Mouse (Mus musculus): ENCODE data around the gene Otub1.
A peak's percentile ranks its signal among the peaks of the same experiment; 100 is the strongest.

Otub1 gene

GRCm38 (mm10) chr19:7209907-7210646 is 4.0 kb upstream of the Otub1 start:
- DNase-seq (ENCODE audit: low spot score in 2 of 2) = no peak

DNA sequence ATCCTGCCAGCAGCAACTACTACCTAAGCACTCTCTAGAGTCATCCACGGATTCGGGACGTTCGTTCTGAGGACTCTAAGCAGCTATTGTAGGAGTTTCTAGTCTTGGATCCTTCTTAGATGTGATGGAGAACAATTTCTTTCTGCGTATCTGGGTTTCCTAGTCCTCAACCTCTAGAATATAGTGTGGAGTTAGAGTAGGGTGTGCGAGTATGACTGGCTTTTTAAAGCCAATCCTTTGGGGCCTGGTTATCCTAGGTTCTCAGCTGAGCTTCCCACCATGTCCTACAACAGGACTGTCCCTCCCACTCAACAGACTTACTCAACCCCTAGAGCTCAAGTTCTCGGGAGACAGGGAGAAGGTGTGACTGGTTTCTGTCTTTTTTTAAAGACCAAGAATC is 790 bp downstream of the Otub1 start:
- DNase-seq (ENCODE audit: low spot score in 2 of 2) = no peak

- no peak for DNase-seq (ENCODE audit: low spot score in 2 of 2)
Measured at GRCm38 (mm10) chr19:7204898-7205297, 1.2 kb downstream of the Otub1 start.

GRCm38 (mm10) chr19:7200427-7200826 is 5.7 kb downstream of the Otub1 start:
- DNase-seq (ENCODE audit: low spot score in 2 of 2) = no peak

- no peak for DNase-seq (ENCODE audit: low spot score in 2 of 2)
Measured at GRCm38 (mm10) chr19:7199089-7199488, 7.0 kb downstream of the Otub1 start.

DNA sequence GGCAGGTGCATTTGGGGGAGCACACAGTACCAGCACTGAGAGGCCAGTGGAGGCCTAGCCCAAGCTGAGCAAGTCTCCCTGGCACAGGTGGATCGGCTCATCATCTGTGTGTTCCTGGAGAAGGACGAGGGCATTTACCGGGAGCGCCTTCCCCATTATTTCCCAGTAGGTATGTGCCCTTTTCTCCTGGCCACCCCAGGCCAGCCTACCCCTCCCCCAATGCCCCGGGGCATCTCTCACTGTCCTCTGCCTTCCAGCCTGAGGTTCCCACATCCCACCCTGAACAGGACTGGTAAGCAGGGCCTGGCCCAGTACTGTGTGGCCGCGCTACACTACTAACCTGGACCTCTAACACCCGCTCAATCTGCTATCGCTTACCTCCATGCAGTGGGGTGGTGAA is 8.7 kb downstream of the Otub1 start:
- DNase-seq (ENCODE audit: low spot score in 2 of 2) = no peak

DNA sequence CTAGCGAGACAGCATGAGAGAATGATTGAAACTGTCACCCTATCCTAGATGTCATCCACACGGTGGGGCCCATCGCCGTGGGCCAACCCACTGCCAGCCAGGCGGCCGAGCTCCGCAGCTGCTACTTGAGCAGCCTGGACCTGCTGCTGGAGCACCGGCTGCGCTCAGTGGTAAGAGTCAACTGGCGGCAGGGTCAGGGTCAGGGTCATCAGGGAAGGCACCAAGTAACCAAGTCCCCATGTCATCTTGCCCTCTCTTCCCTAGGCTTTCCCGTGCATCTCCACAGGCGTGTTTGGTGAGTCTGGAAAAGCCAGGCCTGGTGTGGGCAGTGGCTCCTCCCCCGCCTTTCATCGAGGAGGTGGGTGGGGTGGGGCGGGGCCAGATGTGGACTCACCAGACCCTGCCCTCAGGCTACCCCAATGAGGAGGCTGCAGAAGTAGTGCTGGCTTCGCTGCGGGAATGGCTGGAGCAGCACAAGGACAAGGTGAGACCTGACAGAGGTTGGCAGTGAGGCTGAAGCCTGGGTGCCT is 9.3 kb downstream of the Otub1 start:
- no peak for DNase-seq (ENCODE audit: low spot score in 2 of 2)

GRCm38 (mm10) chr19:7195900-7196728 is 10.0 kb downstream of the Otub1 start:
- DNase-seq (ENCODE audit: low spot score in 2 of 2) = no peak

DNA sequence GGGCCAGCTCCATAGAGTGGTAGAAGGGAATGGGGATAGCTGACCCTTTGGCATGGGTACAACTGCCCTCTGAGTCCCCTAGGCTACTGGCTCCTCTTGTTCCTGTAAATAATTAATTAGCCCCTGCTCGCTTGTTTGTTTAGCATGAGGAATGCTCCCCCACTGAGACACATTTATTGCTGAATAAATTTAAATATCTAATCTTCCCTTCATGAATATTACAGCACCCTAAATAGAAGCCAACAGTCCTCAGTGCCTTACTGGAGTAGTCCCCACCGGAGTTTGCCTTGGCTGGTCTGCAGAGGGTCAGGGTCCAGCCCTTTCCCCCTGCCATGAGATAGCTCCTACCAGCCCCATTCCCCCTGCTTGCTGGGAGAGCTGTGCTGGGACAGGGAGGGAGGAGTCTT is 13.6 kb downstream of the Otub1 start:
- no peak for DNase-seq (ENCODE audit: low spot score in 2 of 2)

DNA sequence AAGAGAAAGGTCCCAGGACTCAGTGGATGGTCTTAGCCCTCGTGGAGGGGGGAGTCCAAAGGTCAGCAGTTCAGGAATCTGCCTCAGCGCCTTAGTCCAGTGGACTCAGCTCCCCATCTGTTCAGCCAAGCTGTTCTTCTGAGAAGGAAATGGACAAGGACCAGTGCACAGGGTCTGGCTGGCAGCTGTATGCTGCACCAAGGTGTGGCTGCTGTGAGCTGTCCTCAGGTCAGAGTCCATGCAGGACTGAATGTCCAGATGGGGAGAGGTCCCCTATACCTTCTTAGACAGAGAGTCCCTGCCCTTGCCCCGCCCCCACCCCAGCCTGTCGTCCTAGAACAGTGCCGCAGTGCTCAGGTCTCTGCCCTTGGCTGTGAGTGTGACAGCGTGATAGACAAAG is 14.5 kb downstream of the Otub1 start:
- no peak for DNase-seq (ENCODE audit: low spot score in 2 of 2)

DNA sequence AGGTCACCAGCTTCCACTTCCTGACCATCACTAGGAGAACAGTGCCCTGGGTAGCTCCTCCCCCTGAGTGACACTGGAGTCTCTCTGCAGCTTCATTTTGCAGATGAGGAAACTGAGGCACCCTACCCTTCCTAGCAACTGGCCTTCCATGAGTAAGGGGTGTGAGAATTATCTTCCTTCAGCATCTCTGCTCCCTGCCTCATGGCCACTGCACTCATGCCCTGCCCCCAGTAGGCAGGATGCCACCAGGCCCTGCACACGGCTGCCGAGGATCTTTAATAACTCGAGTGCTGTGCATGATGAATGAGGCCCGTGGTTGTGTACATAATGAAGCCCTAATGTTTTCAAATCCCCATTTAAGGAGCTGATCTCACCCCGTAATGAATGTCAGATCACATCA is 15.1 kb downstream of the Otub1 start:
- no peak for DNase-seq (ENCODE audit: low spot score in 2 of 2)

DNA sequence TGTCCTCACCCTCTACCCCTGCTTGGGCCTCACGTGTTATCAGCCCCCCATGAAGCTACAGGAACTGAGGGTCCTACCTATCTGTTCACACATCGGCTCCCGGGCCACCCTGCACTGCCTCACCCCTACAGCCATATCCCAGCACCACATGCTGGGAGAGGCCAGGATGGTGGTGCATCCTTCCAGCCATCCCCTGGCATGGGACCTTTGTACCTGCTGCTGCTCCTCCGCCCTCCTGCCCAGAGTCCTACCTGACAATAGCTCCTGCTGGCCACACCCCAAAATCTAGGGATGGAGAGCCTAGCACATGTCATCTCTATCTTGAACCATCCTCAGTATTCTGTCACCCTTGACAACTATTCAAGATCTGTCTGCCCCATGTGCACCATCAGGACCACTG is 17.1 kb downstream of the Otub1 start:
- DNase-seq (ENCODE audit: low spot score in 2 of 2) = no peak

GRCm38 (mm10) chr19:7187157-7187556 is 19.0 kb downstream of the Otub1 start:
- DNase-seq (ENCODE audit: low spot score in 2 of 2) = no peak

DNA sequence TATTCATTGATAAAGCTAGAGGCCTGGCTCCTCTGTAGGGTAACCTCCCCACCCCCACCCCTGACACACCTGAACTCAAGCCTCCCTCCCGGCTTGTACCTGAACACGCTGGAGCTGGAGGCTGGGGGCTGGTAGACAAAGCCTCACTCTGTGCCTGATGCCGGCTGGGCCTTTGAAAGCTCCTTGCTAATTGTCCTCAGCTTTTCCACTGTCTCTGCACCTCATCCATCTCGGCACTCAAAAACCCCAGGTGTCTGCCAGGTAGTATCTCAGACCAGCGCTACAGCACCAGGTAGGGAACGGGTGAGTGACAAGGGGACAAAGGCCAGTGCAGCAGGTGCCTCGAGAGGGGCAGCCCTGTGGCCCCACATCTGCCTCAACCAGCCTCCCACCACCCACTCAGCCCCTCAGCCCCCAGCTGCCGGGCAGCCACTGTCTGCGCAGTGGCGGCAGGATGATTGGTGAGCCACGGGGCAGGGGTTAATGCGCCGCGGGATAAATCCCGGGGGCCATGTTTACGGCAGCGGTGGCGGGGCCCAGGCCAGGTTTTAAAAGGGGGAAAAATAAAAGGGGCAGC is 20.3 kb downstream of the Otub1 start:
- DNase-seq (ENCODE audit: low spot score in 2 of 2) = no peak

DNA sequence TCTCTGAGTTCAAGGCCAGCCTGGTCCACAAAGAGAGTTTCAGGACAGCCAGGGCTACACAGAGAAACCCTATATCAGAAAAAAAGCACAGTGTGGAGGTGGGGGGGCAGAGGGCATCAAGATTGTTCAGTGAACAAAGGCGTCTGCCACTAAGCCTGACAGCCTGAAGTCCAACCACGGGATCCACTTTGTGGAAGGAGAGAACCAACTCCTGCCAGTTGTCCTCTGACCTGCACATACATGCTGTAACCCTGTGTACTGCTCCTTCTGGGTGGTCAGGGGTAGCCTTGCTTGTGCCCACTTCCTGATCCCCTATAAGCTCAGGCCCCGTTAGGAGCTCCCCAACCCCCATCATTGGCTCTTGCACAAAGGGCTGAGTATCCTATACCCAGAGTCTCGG is 21.1 kb downstream of the Otub1 start:
- DNase-seq (ENCODE audit: low spot score in 2 of 2) = no peak

DNA sequence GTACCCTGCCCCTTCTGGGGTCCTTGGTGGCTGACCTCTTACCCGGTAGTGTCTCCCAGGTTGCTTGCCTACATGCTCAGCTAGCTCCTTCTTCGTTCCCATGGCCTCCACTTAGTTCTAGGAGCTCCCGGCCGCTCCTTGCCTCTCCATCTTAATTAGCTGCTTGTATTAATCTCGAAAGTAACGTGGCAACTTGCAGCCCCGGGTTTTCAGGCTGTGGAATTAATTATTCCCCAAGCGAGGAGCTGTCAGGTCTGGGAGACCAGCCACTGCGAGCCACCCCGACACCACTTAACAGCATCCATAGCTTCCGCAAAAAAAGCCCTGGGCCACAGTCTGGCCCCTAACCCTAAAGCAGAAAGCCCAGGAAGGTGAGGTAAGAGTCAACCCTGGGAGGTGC is 22.7 kb downstream of the Otub1 start:
- DNase-seq (ENCODE audit: low spot score in 2 of 2) = no peak

DNA sequence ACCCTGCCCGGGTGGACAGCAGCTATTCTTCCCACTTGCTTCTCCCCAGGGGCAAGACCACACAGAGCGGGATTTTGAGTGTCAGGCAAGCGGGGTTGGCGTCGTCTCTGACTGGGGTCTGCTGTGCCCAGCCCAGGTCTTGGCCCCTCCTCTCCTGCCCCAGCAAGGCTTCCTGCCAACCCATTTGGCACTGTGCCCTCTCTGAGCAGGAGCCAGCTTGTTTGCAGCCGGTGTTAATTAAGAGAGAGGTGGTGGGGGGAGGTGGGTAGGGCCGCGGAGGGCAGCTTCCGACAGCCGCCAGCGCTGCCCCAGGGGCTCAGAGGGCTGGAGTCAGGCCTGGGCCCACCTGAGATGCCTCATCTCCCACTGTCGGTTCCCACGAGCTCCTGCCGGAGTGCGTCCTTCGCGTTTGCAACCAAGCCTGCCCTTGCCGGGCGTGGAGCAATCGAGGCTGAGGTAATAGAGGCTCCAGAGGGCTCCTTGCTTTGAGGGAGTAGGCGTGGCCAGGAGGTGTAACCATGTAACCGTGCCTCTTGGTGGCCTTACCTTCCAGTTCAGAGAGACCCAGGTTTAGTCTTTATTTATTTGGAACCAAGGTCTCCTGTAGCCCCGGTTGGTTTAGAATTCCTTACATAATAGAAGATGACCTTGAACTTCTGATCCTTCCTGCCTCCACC is 23.7 kb downstream of the Otub1 start:
- peak; percentile 38 to 56 for DNase-seq (ENCODE audit: low spot score in 2 of 2)

- DNase-seq (ENCODE audit: low spot score in 2 of 2) = no peak
Measured at GRCm38 (mm10) chr19:7181496-7181895, 24.6 kb downstream of the Otub1 start.

- no peak for DNase-seq (ENCODE audit: low spot score in 2 of 2)
Measured at GRCm38 (mm10) chr19:7180756-7181405, 25.2 kb downstream of the Otub1 start.

DNA sequence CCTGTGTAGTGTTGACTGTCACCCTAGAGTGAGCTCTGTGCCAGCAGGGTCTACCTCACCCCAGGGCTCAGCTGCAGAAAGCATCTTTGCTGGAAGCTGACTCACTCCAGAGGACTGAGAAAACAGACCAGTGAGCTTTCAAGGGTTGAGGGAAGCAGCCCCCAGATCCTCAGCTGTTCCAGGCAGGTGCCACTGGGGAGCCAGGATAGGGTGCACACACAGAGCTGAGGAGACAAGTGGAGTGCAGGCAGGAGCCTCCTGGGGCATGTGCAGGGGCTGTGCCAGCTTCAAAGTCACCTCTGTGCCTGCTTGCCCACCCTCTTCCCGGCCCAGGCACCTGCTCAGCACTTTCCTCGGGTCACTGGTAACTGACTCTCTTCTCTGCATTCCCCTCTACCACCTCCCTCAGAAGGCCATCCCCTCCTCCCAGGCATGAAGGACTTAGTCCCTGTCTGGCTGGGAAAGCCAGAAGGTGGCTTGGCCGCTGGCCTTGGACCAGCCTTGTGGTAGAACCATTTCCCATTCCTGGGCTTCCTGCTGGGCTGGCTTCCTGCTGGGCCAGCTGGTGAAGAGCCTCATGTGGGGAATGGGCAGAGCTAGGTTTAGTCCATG is 27.2 kb downstream of the Otub1 start:
- DNase-seq (ENCODE audit: low spot score in 2 of 2) = no peak
